Comparison of ENCODE assay signal across 19 mouse cellular contexts in genomic region chr11:116470249-116470648, GRCm38 (mm10). TPM values are rescaled to one million over a fixed set of nuclear protein-coding genes. Genes with fewer than 3 reads are reported as not detected.
DNase-seq lines count a peak whose midpoint lies in the region; ATAC-seq and TF ChIP-seq lines count a peak whose summit lies in the region.
"Had no signal": no experiment of that assay in that cellular context is flagged by ENCODE, and none has a peak within 500 bp of the region (broad histone marks: within the 10 kb centered on the region; RNA-seq: fewer than 3 reads in every experiment).

No protein-coding gene starts in this region.

- intact Hi-C loops in heart, adult 2 months (cut with DNase I): no loop called here

- H3K27me3 ChIP-seq in heart, embryonic 15.5 days: peaks cover 4% of the 10 kb centered on the region; the same call in 1 of the 2 replicates
- H3K27me3 ChIP-seq in heart, adult 2 months (ENCODE audit: control insufficient read depth, insufficient read depth, low read length): no peaks in the 10 kb centered on the region
- no peaks in the 10 kb centered on the region for H3K27me3 ChIP-seq in kidney, embryonic 14.5 days (ENCODE audit: control insufficient read depth, insufficient read depth, low read length)
- H3K27me3 ChIP-seq in midbrain, embryonic 16.5 days (ENCODE audit: control insufficient read depth, insufficient read depth, low read depth, low read length): no peaks in the 10 kb centered on the region
- H3K27me3 ChIP-seq: forebrain, embryonic 12.5 days; hindbrain, embryonic 12.5 days; limb, embryonic 13.5 days; midbrain, embryonic 15.5 days had no signal

- TF ChIP-seq POLR2A in heart, adult 2 months (IDR thresholded peaks at IDR 0.05; ENCODE audit: insufficient read depth, low read depth, low read length): no peak
- no peak for TF ChIP-seq POLR2A in olfactory bulb, adult 2 months (IDR thresholded peaks at IDR 0.05; ENCODE audit: insufficient read depth, low read depth, low read length)

- H3K36me3 ChIP-seq in heart, embryonic 15.5 days: peaks cover 51% of the 10 kb centered on the region
- no peaks in the 10 kb centered on the region for H3K36me3 ChIP-seq in heart, adult 2 months (ENCODE audit: control insufficient read depth, insufficient read depth, low read length)
- H3K36me3 ChIP-seq in kidney, embryonic 14.5 days (ENCODE audit: control insufficient read depth, insufficient read depth, low read length): peaks cover 50% of the 10 kb centered on the region
- peaks cover 34% of the 10 kb centered on the region for H3K36me3 ChIP-seq in midbrain, embryonic 16.5 days (ENCODE audit: control insufficient read depth, insufficient read depth, low read length)

- 0 out of 2 replicates have a peak overlapping the region, but pooled peaks have one; percentile 2 for H3K9ac ChIP-seq in heart, embryonic 15.5 days
- no peak overlapping the region for H3K9ac ChIP-seq in heart, adult 2 months (ENCODE audit: low read depth, low read length)
- no peak overlapping the region for H3K9ac ChIP-seq in kidney, embryonic 14.5 days (ENCODE audit: low read depth, low read length)
- H3K9ac ChIP-seq in midbrain, embryonic 16.5 days (ENCODE audit: low read depth, low read length): no peak overlapping the region
- H3K9ac ChIP-seq: embryonic facial prominence, embryonic 15.5 days; forebrain, embryonic 12.5 days; hindbrain, embryonic 12.5 days; limb, embryonic 13.5 days; midbrain, embryonic 15.5 days had no signal

- no peak for DNase-seq in heart, adult 2 months
- DNase-seq in kidney, adult 9 months: peak; percentile 64
- DNase-seq in kidney, postnatal 36 days: peak; percentile 64 to 65
- DNase-seq in MN1 (ENCODE audit: low spot score): no peak
- DNase-seq: cerebellum, postnatal 10 days; embryo, embryonic 11 days; right cerebral cortex, adult 18-20 months had no signal

- peaks cover 14% of the 10 kb centered on the region for H3K4me1 ChIP-seq in heart, embryonic 15.5 days (replicated peaks)
- no peaks in the 10 kb centered on the region; the same call in 1 of the 2 replicates for H3K4me1 ChIP-seq in heart, adult 2 months (ENCODE audit: control insufficient read depth, insufficient read depth, low read length)
- H3K4me1 ChIP-seq in kidney, embryonic 14.5 days (ENCODE audit: control insufficient read depth, insufficient read depth, low read length): no peaks in the 10 kb centered on the region
- peaks cover 15% of the 10 kb centered on the region for H3K4me1 ChIP-seq in olfactory bulb, adult 2 months (ENCODE audit: control insufficient read depth, insufficient read depth, low read length)
- no peaks in the 10 kb centered on the region for H3K4me1 ChIP-seq in midbrain, embryonic 16.5 days (ENCODE audit: control insufficient read depth, insufficient read depth, low read length)
- H3K4me1 ChIP-seq: embryonic facial prominence, embryonic 15.5 days; forebrain, embryonic 12.5 days; hindbrain, embryonic 12.5 days; limb, embryonic 13.5 days; midbrain, embryonic 15.5 days had no signal

- WGBS in heart, embryonic 15.5 days: 88% methylated on average over 3 of the region's 3 CpGs
- 81% methylated on average over 3 of the region's 3 CpGs for WGBS in heart, adult 2 months
- WGBS in kidney, embryonic 14.5 days: 84% methylated on average over 3 of the region's 3 CpGs
- WGBS in olfactory bulb, adult 2 months: 61% methylated on average over 3 of the region's 3 CpGs
- WGBS in midbrain, embryonic 16.5 days: 90% methylated on average over 3 of the region's 3 CpGs

- TF ChIP-seq EP300 in heart, adult 2 months (IDR thresholded peaks at IDR 0.05; ENCODE audit: insufficient read depth, low read depth, low read length): no peak

- TF ChIP-seq CTCF in heart, adult 2 months (IDR thresholded peaks at IDR 0.05): no peak
- TF ChIP-seq CTCF in olfactory bulb, adult 2 months (IDR thresholded peaks at IDR 0.05; ENCODE audit: insufficient read depth, low read depth, low read length): no peak

- H3K4me3 ChIP-seq in heart, embryonic 15.5 days: no peak overlapping the region
- no peak overlapping the region for H3K4me3 ChIP-seq in heart, adult 2 months
- H3K4me3 ChIP-seq in kidney, embryonic 14.5 days (ENCODE audit: low read length): no peak overlapping the region
- no peak overlapping the region for H3K4me3 ChIP-seq in olfactory bulb, adult 2 months (ENCODE audit: insufficient read depth, low read depth, low read length)
- H3K4me3 ChIP-seq in midbrain, embryonic 16.5 days (ENCODE audit: low read depth, low read length): no peak overlapping the region
- H3K4me3 ChIP-seq: embryonic facial prominence, embryonic 15.5 days; forebrain, embryonic 12.5 days; hindbrain, embryonic 12.5 days; limb, embryonic 13.5 days; megakaryocyte, embryonic 14.5 days; midbrain, embryonic 15.5 days had no signal

- no peaks in the 10 kb centered on the region for H3K79me2 ChIP-seq in heart, adult 2 months (replicated peaks; ENCODE audit: control insufficient read depth, insufficient read depth, low read length)

- H3K27ac ChIP-seq in heart, embryonic 15.5 days: peak overlapping the region; percentile 64
- H3K27ac ChIP-seq in heart, adult 2 months: no peak overlapping the region
- H3K27ac ChIP-seq in kidney, embryonic 14.5 days (ENCODE audit: low read depth, low read length): no peak overlapping the region
- H3K27ac ChIP-seq in olfactory bulb, adult 2 months (ENCODE audit: insufficient read depth, low read depth, low read length): peak overlapping the region; percentile 42
- no peak overlapping the region for H3K27ac ChIP-seq in midbrain, embryonic 16.5 days (ENCODE audit: low read length)
- H3K27ac ChIP-seq: embryonic facial prominence, embryonic 15.5 days; forebrain, embryonic 12.5 days; hindbrain, embryonic 12.5 days; kidney, postnatal 0 days; limb, embryonic 13.5 days; midbrain, embryonic 15.5 days had no signal

- H3K9me3 ChIP-seq in heart, embryonic 15.5 days (replicated peaks): no peaks in the 10 kb centered on the region
- no peaks in the 10 kb centered on the region for H3K9me3 ChIP-seq in kidney, embryonic 14.5 days (ENCODE audit: control insufficient read depth, low read length)
- H3K9me3 ChIP-seq in midbrain, embryonic 16.5 days (replicated peaks; ENCODE audit: control insufficient read depth, low read length, poor library complexity, severe bottlenecking): no peaks in the 10 kb centered on the region
- H3K9me3 ChIP-seq: embryonic facial prominence, embryonic 15.5 days; forebrain, embryonic 12.5 days; hindbrain, embryonic 12.5 days; limb, embryonic 13.5 days; megakaryocyte, embryonic 14.5 days; midbrain, embryonic 15.5 days had no signal

- ATAC-seq in heart, embryonic 15.5 days (replicated peaks; ENCODE audit: insufficient number of reproducible peaks, insufficient read depth, low FRiP score, low read depth): no peak
- ATAC-seq in kidney, embryonic 14.5 days (ENCODE audit: low FRiP score, low TSS enrichment): no peak
- ATAC-seq in midbrain, embryonic 16.5 days: no peak
- ATAC-seq: lung, postnatal 0 days; midbrain, embryonic 15.5 days had no signal

- H3K4me2 ChIP-seq in heart, embryonic 15.5 days: no peak overlapping the region
- H3K4me2 ChIP-seq in kidney, embryonic 14.5 days (replicated peaks; ENCODE audit: low read depth, low read length): no peak overlapping the region
- no peak overlapping the region for H3K4me2 ChIP-seq in midbrain, embryonic 16.5 days (ENCODE audit: low read length)
- H3K4me2 ChIP-seq: embryonic facial prominence, embryonic 15.5 days; forebrain, embryonic 12.5 days; hindbrain, embryonic 12.5 days; limb, embryonic 13.5 days; midbrain, embryonic 15.5 days had no signal

RNA-seq across cellular contexts. Expression of gene Qrich2, which starts 4.2 kb away (rescaled TPM):
- polyA plus RNA-seq in heart, embryonic 15.5 days (2015; fragmentation: Nextera tagmentation; extraction: Ambion mirVana): 0.10 TPM in 1 of 2 replicates, not detected in the other
- not detected for total RNA-seq in heart, adult 2 months (2021)
- polyA plus RNA-seq in heart, adult 2 months (2012; rRNA removed): 0.18 and 0.23 TPM in 2 replicates
- 0.34 and 0.39 TPM in 2 replicates for polyA plus RNA-seq in kidney, embryonic 14.5 days (2014; fragmentation: Nextera tagmentation; extraction: Ambion mirVana)
- polyA plus RNA-seq in olfactory bulb, adult 2 months (2012; ENCODE audit: insufficient read depth, insufficient read length, low replicate concordance, missing spikeins): not detected in 2 replicates
- polyA plus RNA-seq in midbrain, embryonic 16.5 days (2015; fragmentation: Nextera tagmentation; extraction: Ambion mirVana): 0.08 TPM in 1 of 2 replicates, not detected in the other
- polyA plus RNA-seq: forebrain, embryonic 12.5 days; midbrain, embryonic 15.5 days had no signal

RNA-seq across cellular contexts. Expression of gene Prpsap1, which starts 23.8 kb away (rescaled TPM):
- 81.7 and 98.2 TPM in 2 replicates for polyA plus RNA-seq in heart, embryonic 15.5 days (2015; fragmentation: Nextera tagmentation; extraction: Ambion mirVana)
- 10 to 100 TPM; 28.9 to 30.0 TPM for total RNA-seq in heart, adult 2 months (2021)
- polyA plus RNA-seq in heart, adult 2 months (2012; rRNA removed): 37.3 and 39.1 TPM in 2 replicates
- polyA plus RNA-seq in kidney, embryonic 14.5 days (2014; fragmentation: Nextera tagmentation; extraction: Ambion mirVana): 160 and 212 TPM in 2 replicates
- not detected in 2 replicates for polyA plus RNA-seq in olfactory bulb, adult 2 months (2012; ENCODE audit: insufficient read depth, insufficient read length, low replicate concordance, missing spikeins)
- polyA plus RNA-seq in midbrain, embryonic 16.5 days (2015; fragmentation: Nextera tagmentation; extraction: Ambion mirVana): 177 and 198 TPM in 2 replicates

RNA-seq across cellular contexts. Expression of gene Ubald2, which starts 36.4 kb away (rescaled TPM):
- 29.3 and 32.5 TPM in 2 replicates for polyA plus RNA-seq in heart, embryonic 15.5 days (2015; fragmentation: Nextera tagmentation; extraction: Ambion mirVana)
- total RNA-seq in heart, adult 2 months (2021): 10 to 100 TPM; 29.2 to 34.1 TPM
- polyA plus RNA-seq in heart, adult 2 months (2012; rRNA removed): 45.5 and 80.1 TPM in 2 replicates
- polyA plus RNA-seq in kidney, embryonic 14.5 days (2014; fragmentation: Nextera tagmentation; extraction: Ambion mirVana): 79.7 and 80.8 TPM in 2 replicates
- polyA plus RNA-seq in olfactory bulb, adult 2 months (2012; ENCODE audit: insufficient read depth, insufficient read length, low replicate concordance, missing spikeins): not detected in 2 replicates
- 36.2 and 36.3 TPM in 2 replicates for polyA plus RNA-seq in midbrain, embryonic 16.5 days (2015; fragmentation: Nextera tagmentation; extraction: Ambion mirVana)

RNA-seq across cellular contexts. Expression of gene Rnf157, which starts 57.4 kb away (rescaled TPM):
- 7.1 and 14.3 TPM in 2 replicates for polyA plus RNA-seq in heart, embryonic 15.5 days (2015; fragmentation: Nextera tagmentation; extraction: Ambion mirVana)
- total RNA-seq in heart, adult 2 months (2021): 1 to 10 TPM; 6.0 to 7.2 TPM
- 3.0 and 5.7 TPM in 2 replicates for polyA plus RNA-seq in heart, adult 2 months (2012; rRNA removed)
- 9.1 and 14.1 TPM in 2 replicates for polyA plus RNA-seq in kidney, embryonic 14.5 days (2014; fragmentation: Nextera tagmentation; extraction: Ambion mirVana)
- 199 TPM in 1 of 2 replicates, not detected in the other for polyA plus RNA-seq in olfactory bulb, adult 2 months (2012; ENCODE audit: insufficient read depth, insufficient read length, low replicate concordance, missing spikeins)
- polyA plus RNA-seq in midbrain, embryonic 16.5 days (2015; fragmentation: Nextera tagmentation; extraction: Ambion mirVana): 32.3 and 41.8 TPM in 2 replicates

Comparison
In these comparisons a context has a peak if more than half of its experiments do, and no peak if none do; other contexts are left out.
1. H3K27ac ChIP-seq: peak in heart, embryonic 15.5 days (single experiment) and olfactory bulb, adult 2 months (single experiment); none in heart, adult 2 months (single experiment), kidney, embryonic 14.5 days (single experiment) and midbrain, embryonic 16.5 days (single experiment).
2. DNase-seq: peak in kidney, adult 9 months (single experiment) and kidney, postnatal 36 days (2 of 2); none in heart, adult 2 months (0 of 2) and MN1 (single experiment).